Mouse (Mus musculus) heart, embryonic 14.5 days (tissue): ENCODE measurements around the gene Srcin1. TPM values are rescaled to one million over a fixed set of nuclear protein-coding genes. Genes with fewer than 3 reads are reported as not detected.

Experiments
- ATAC-seq: fragments of 200-750 bp; cut with Nextera tagmentation; 2 replicates; pipeline ENCODE4 v1.8.0; 2017; ENCODE audit warnings: low read depth, moderate TSS enrichment; ENCODE audit not compliant: insufficient number of reproducible peaks, insufficient read depth, low FRiP score
- H3K27ac ChIP-seq, 2 experiments: fragments of 200-500 bp in 1 of 2; fragments of 300-500 bp in 1 of 2; sonication (generic) in 1 of 2; replicated peaks in 1 of 2; 2 replicates each; pipeline ENCODE4 v1.5.1; 2012 to 2014; ENCODE audit warnings: low read depth in 2 of 2, low read length in 2 of 2, control low read depth in 1 of 2, mild to moderate bottlenecking in 1 of 2, mixed read lengths in 1 of 2; ENCODE audit not compliant: control insufficient read depth in 1 of 2, insufficient read depth in 1 of 2
- H3K27me3 ChIP-seq: fragments of 300-500 bp; sonication (generic); 2 replicates; pipeline ENCODE4 v1.6.1; 2014; ENCODE audit warnings: mild to moderate bottlenecking, low read length, control low read depth; ENCODE audit not compliant: control insufficient read depth, insufficient read depth
- H3K36me3 ChIP-seq: fragments of 300-500 bp; sonication (generic); 2 replicates; pipeline ENCODE4 v1.6.1; 2014; ENCODE audit warnings: mild to moderate bottlenecking, control low read depth, low read length, mixed read lengths; ENCODE audit not compliant: control insufficient read depth, insufficient read depth
- H3K4me1 ChIP-seq, 2 experiments: fragments of 200-500 bp in 1 of 2; fragments of 300-500 bp in 1 of 2; sonication (generic) in 1 of 2; 2 replicates each; pipeline ENCODE4 v1.6.1; 2012 to 2014; ENCODE audit warnings: low read length in 2 of 2, control low read depth in 1 of 2, mixed read lengths in 1 of 2; ENCODE audit not compliant: control insufficient read depth in 2 of 2, insufficient read depth in 2 of 2
- H3K4me2 ChIP-seq: fragments of 300-500 bp; sonication (generic); 2 replicates; pipeline ENCODE4 v1.6.1; 2014; ENCODE audit warnings: mild to moderate bottlenecking, low read length
- H3K4me3 ChIP-seq, 2 experiments: fragments of 200-500 bp in 1 of 2; fragments of 300-500 bp in 1 of 2; sonication (generic) in 1 of 2; 2 replicates each; pipeline ENCODE4 v1.5.1; 2012 to 2014; ENCODE audit warnings: low read length in 2 of 2, mild to moderate bottlenecking in 2 of 2, control low read depth in 1 of 2, low read depth in 1 of 2, moderate library complexity in 1 of 2; ENCODE audit not compliant: control insufficient read depth in 1 of 2, insufficient read depth in 1 of 2
- H3K9ac ChIP-seq: fragments of 300-500 bp; sonication (generic); 2 replicates; pipeline ENCODE4 v1.6.1; 2014; ENCODE audit warnings: mild to moderate bottlenecking, low read length
- H3K9me3 ChIP-seq: fragments of 300-500 bp; sonication (generic); 2 replicates; pipeline ENCODE4 v1.6.1; 2016; ENCODE audit warnings: low read length, control low read depth; ENCODE audit not compliant: control insufficient read depth
- WGBS: fragments of 180-500 bp; shearing (Covaris S2); extraction: QIAGEN DNeasy Blood & Tissue Kit; methylation state at CpG from one replicate; pipeline ENCODE4 v1.1.7; 2014; 5-methylcytosine and 5-hydroxymethylcytosine counted together
- polyA plus RNA-seq: library from polyadenylated mRNA; unstranded; fragments of >200 nt; fragmentation: Nextera tagmentation; extraction: Ambion mirVana; gene quantifications from 2 replicates; pipeline ENCODE4 v1.2.1, GENCODE M21; 2014

The Srcin1 gene
- polyA plus RNA-seq, 1 experiment from 2014 or later, result 0.22 TPM

DNA sequence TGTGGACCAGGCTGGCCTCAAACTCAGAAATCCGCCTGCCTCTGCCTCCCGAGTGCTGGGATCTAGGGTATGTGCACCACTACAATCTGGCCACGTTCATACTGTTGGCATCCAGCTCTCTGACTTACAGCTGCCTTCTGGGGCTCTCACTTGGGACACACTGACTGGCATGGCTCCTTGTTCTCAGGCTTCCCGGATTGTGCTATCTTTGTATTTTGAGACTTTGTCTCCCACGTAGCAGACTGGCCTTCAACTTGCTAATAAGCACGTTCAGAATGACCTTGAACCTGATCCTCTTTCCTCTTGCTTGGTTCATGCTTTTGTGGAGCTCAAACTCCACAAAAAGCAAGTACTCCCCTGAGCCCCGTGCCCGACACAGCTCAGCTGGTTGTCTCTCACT, 90.3 kb downstream of the Srcin1 start:
- no peak; the same call in 1 of the 2 replicates for ATAC-seq
- Histone ChIP-seq H3K27ac (no peak overlapping the region), H3K9ac (no peak overlapping the region), H3K27me3 (no peaks in the 10 kb centered on the region), H3K4me1 (peaks cover 0 to 5% of the 10 kb centered on the region in 2 experiments; a peak in 1 of 4 replicates), H3K4me2 (no peak overlapping the region), H3K36me3 (peaks cover 89% of the 10 kb centered on the region), H3K9me3 (no peaks in the 10 kb centered on the region), H3K4me3 (no peak overlapping the region)
- 60% methylated on average over 8 of the region's 8 CpGs for WGBS

DNA sequence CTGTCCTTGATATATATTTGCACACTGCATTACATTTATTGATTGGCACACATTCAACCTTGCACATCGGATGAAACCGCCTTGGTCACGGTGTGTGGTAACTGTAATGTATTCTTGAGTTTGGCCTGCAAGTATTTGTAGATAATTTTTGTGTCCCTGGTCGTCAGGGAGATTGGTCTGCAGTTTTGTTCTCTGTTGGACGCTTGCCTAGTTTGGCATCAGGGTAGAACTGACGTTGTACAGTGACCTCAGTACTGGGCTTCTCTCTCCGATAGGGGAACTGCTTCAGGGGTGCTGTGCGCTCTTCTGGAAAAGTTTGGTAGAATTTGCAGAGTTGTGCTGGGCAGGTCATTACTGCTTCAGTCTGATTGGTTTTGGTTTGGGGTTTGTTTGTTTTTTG, 96.2 kb downstream of the Srcin1 start:
- Histone ChIP-seq H3K27ac (no peak overlapping the region), H3K36me3 (peaks cover 96% of the 10 kb centered on the region), H3K9ac (no peak overlapping the region), H3K9me3 (no peaks in the 10 kb centered on the region), H3K27me3 (no peaks in the 10 kb centered on the region), H3K4me3 (no peak overlapping the region), H3K4me1 (peaks cover 0 to 4% of the 10 kb centered on the region in 2 experiments; a peak in 1 of 4 replicates), H3K4me2 (no peak overlapping the region)
- WGBS, result 58% methylated on average over 8 of the region's 8 CpGs
- ATAC-seq, result no peak

GRCm38 (mm10) chr11:97479085-97479484, 96.9 kb downstream of the Srcin1 start:
- no peak for ATAC-seq
- Histone ChIP-seq H3K4me2 (no peak overlapping the region), H3K4me1 (peaks cover 0 to 4% of the 10 kb centered on the region in 2 experiments; a peak in 1 of 4 replicates), H3K4me3 (no peak overlapping the region), H3K27me3 (no peaks in the 10 kb centered on the region), H3K9ac (no peak overlapping the region), H3K36me3 (peaks cover 96% of the 10 kb centered on the region), H3K9me3 (no peaks in the 10 kb centered on the region), H3K27ac (no peak overlapping the region)
- WGBS, result 92% methylated on average over 10 of the region's 10 CpGs

- Histone ChIP-seq H3K36me3 (peaks cover 98% of the 10 kb centered on the region), H3K4me3 (no peak overlapping the region), H3K27ac (no peak overlapping the region), H3K4me1 (peaks cover 0 to 4% of the 10 kb centered on the region in 2 experiments; a peak in 1 of 4 replicates), H3K4me2 (no peak overlapping the region), H3K27me3 (no peaks in the 10 kb centered on the region), H3K9ac (no peak overlapping the region), H3K9me3 (no peaks in the 10 kb centered on the region)
- WGBS, result 85% methylated on average over 6 of the region's 6 CpGs
- no peak for ATAC-seq
These were observed 97.6 kb downstream of the Srcin1 start for GRCm38 (mm10) chr11:97478345-97478744.

DNA sequence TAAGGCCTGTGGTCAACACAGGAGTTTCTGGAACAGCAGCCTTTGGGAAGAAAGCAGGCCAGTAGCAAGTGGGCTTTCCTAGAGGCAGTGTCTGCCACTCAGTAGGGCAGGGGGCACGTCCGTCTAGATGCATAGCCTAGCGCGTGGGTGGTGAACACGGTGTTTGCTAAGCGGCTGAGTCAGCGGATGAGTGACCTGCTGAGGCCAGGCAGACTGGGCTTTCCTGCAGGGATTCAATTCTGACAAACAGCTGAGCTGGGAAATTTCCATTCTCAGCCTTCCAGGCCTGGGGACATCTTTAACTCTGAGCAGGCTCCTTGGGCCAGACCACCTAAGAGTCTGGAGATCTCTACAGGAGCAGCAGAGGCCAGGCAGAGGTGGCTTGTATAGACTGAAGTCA, 98.6 kb downstream of the Srcin1 start:
- Histone ChIP-seq H3K4me1 (peaks cover 0 to 4% of the 10 kb centered on the region in 2 experiments; a peak in 1 of 4 replicates), H3K27me3 (no peaks in the 10 kb centered on the region), H3K36me3 (peaks cover 98% of the 10 kb centered on the region), H3K4me3 (no peak overlapping the region), H3K4me2 (no peak overlapping the region), H3K9ac (no peak overlapping the region), H3K9me3 (no peaks in the 10 kb centered on the region), H3K27ac (no peak overlapping the region)
- ATAC-seq, result no peak
- 79% methylated on average over 7 of the region's 7 CpGs for WGBS

- no peak for ATAC-seq
- H3K9ac ChIP-seq, result no peak overlapping the region
- peaks cover 100% of the 10 kb centered on the region for H3K36me3 ChIP-seq
These were observed 99.5 kb downstream of the Srcin1 start for GRCm38 (mm10) chr11:97476334-97477095.

DNA sequence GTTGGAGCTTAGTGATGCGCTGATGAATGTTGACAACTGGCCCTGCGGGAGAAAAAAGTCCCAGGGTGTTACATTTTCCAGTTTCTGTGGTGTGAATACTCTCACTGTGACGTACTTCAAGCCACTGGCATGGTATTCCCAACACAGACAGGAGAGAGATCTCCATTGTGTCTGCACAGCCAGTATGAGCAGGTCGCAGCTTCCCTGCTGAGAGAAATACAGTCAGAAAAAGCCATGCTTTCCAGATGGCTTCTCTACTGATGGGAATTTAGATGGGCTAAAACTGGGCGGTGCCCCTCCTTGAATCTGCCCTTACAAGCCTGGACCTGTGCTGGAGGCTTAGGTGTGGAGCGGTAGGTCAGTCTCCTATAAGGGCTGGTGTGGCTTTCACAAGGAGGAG, 104.7 kb downstream of the Srcin1 start:
- Histone ChIP-seq H3K4me2 (no peak overlapping the region), H3K27me3 (no peaks in the 10 kb centered on the region), H3K9me3 (no peaks in the 10 kb centered on the region), H3K4me3 (no peak overlapping the region), H3K9ac (no peak overlapping the region), H3K27ac (no peak overlapping the region), H3K4me1 (no peaks in the 10 kb centered on the region), H3K36me3 (peaks cover 97% of the 10 kb centered on the region)
- 89% methylated on average over 6 of the region's 6 CpGs for WGBS
- ATAC-seq, result no peak

More at GRCm38 (mm10) chr11:97476334-97477095, 99.5 kb downstream of the Srcin1 start:
- no peaks in the 10 kb centered on the region for H3K9me3 ChIP-seq
- H3K4me2 ChIP-seq, result no peak overlapping the region
- no peaks in the 10 kb centered on the region for H3K27me3 ChIP-seq
- H3K4me1 ChIP-seq, result peaks cover 0 to 4% of the 10 kb centered on the region in 2 experiments; a peak in 1 of 4 replicates
- H3K27ac ChIP-seq, result no peak overlapping the region
- 63% methylated on average over 8 of the region's 8 CpGs for WGBS
- H3K4me3 ChIP-seq, result no peak overlapping the region
